Mouse (Mus musculus) kidney, adult 2 months (tissue): ENCODE data around the gene Hlf. TPM values are rescaled to one million over a fixed set of nuclear protein-coding genes. Genes with fewer than 3 reads are reported as not detected.
A peak's percentile ranks its signal among the peaks of the same experiment; 100 is the strongest.

Experiments
- DNase-seq: peaks from one replicate; pipeline ENCODE4 v3.0.0; 2021
- H3K27ac ChIP-seq: fragments of 200-500 bp; 2 replicates; pipeline ENCODE4 v1.5.1; 2012; ENCODE audit warnings: low read depth, low read length, control low read depth, inconsistent platforms; ENCODE audit not compliant: insufficient read depth
- H3K27me3 ChIP-seq: fragments of 200-500 bp; replicated peaks from 2 replicates; pipeline ENCODE4 v1.6.1; 2012; ENCODE audit warnings: mild to moderate bottlenecking, moderate library complexity, low read length, inconsistent platforms; ENCODE audit not compliant: control insufficient read depth, insufficient read depth
- H3K36me3 ChIP-seq: fragments of 200-500 bp; 2 replicates; pipeline ENCODE4 v1.6.1; 2012; ENCODE audit warnings: mild to moderate bottlenecking, moderate library complexity, low read length, inconsistent platforms; ENCODE audit not compliant: control insufficient read depth, insufficient read depth
- H3K4me1 ChIP-seq: fragments of 200-500 bp; 2 replicates; pipeline ENCODE4 v1.6.1; 2011; ENCODE audit warnings: low read length; ENCODE audit not compliant: control insufficient read depth, insufficient read depth
- H3K4me3 ChIP-seq: fragments of 200-500 bp; 2 replicates; pipeline ENCODE4 v1.5.1; 2011; ENCODE audit warnings: mild to moderate bottlenecking, low read depth, low read length, control low read depth; ENCODE audit not compliant: insufficient read depth
- CTCF ChIP-seq: fragments of 200-500 bp; conservative IDR thresholded peaks from 2 replicates; pipeline ENCODE4 v1.5.1; 2011; ENCODE audit warnings: low read depth, mild to moderate bottlenecking, control low read depth, low read length, moderate library complexity, mixed read lengths; ENCODE audit not compliant: insufficient read depth, insufficient read length
- POLR2A ChIP-seq: fragments of 200-500 bp; IDR thresholded peaks from one replicate; pipeline ENCODE4 v1.6.1; 2011; ENCODE audit warnings: low read depth, low read length, control low read depth
- WGBS: fragments of 180-500 bp; shearing (Covaris S2); methylation state at CpG from one replicate; pipeline ENCODE4 v1.1.7; 2018; 5-methylcytosine and 5-hydroxymethylcytosine counted together
- polyA plus RNA-seq: library from polyadenylated mRNA; depleted of rRNA; stranded (reverse); fragments of >200 nt; gene quantifications from 2 replicates; pipeline ENCODE4 v1.2.3, GENCODE M21; 2012

The Hlf gene
- polyA plus RNA-seq, 1 experiment: 36.5 TPM

GRCm38 (mm10) chr11:90324597-90324996 is 66.1 kb downstream of the Hlf start:
- 89% methylated on average over 3 of the region's 3 CpGs for WGBS
- Histone ChIP-seq H3K27ac (no peak overlapping the region), H3K4me1 (0 out of 2 replicates have a peak, but pooled peaks cover 3% of the 10 kb centered on the region), H3K36me3 (no peaks in the 10 kb centered on the region), H3K4me3 (no peak overlapping the region), H3K27me3 (no peaks in the 10 kb centered on the region)
- DNase-seq: no peak
- TF ChIP-seq CTCF (no peak), POLR2A (no peak)

DNA sequence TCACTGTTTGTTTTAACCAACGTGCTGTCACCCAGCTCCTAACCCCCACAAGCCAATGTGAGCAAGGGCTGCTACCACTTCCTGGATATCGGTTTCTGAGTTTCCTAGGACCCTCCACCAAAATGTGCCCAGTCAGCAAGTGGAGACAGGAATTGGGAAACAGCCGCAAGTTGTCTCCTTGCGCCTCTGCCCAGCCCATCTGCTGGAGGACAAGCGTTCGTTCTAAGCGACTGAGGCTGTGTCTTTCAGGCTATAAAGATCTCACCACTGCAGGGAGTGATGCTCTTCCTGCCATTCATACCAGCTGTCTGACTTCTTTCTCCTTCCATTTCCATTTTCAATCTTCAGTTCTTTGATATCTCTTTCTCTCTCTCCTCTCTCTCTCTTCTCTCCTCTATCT is 69.8 kb downstream of the Hlf start:
- Histone ChIP-seq H3K27ac (no peak overlapping the region), H3K27me3 (no peaks in the 10 kb centered on the region), H3K36me3 (no peaks in the 10 kb centered on the region), H3K4me3 (no peak overlapping the region), H3K4me1 (0 out of 2 replicates have a peak, but pooled peaks cover 3% of the 10 kb centered on the region)
- TF ChIP-seq POLR2A (no peak), CTCF (no peak)
- DNase-seq: no peak
- WGBS: 56% methylated on average over 7 of the region's 7 CpGs

- no peak overlapping the region for H3K4me3 ChIP-seq
- no peaks in the 10 kb centered on the region for H3K27me3 ChIP-seq
- TF ChIP-seq POLR2A: no peak
- TF ChIP-seq CTCF: peak; percentile 59
- H3K4me1 ChIP-seq: 0 out of 2 replicates have a peak, but pooled peaks cover 3% of the 10 kb centered on the region
- 6% methylated on average over 4 of the region's 4 CpGs for WGBS
- H3K36me3 ChIP-seq: no peaks in the 10 kb centered on the region
- DNase-seq: peak; percentile 66
- H3K27ac ChIP-seq: no peak overlapping the region
Observed at GRCm38 (mm10) chr11:90317482-90317881, 73.2 kb downstream of the Hlf start.

DNA sequence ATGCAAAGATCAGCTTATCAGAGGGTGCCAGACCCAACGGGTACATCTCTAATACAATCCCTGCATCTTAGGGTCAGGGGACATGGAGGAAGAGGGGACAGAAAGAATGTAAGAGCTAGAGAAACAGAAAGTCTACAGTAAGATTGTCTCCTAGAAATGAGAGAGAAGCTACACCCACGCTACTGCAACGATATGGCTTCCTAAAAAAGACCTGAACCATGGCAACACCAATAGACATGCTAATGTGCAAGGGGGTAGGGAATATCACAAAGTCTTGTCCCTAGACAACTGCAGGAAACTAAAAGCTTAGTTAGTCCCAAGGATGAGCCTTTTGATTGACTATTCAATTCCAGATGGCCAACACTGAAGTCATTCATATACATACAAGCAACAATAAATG is 76.1 kb downstream of the Hlf start:
- Histone ChIP-seq H3K4me1 (no peaks in the 10 kb centered on the region), H3K4me3 (no peak overlapping the region), H3K27ac (no peak overlapping the region), H3K36me3 (no peaks in the 10 kb centered on the region), H3K27me3 (no peaks in the 10 kb centered on the region)
- 92% methylated on average over 3 of the region's 3 CpGs for WGBS
- no peak for TF ChIP-seq CTCF
- no peak for TF ChIP-seq POLR2A
- no peak for DNase-seq

DNA sequence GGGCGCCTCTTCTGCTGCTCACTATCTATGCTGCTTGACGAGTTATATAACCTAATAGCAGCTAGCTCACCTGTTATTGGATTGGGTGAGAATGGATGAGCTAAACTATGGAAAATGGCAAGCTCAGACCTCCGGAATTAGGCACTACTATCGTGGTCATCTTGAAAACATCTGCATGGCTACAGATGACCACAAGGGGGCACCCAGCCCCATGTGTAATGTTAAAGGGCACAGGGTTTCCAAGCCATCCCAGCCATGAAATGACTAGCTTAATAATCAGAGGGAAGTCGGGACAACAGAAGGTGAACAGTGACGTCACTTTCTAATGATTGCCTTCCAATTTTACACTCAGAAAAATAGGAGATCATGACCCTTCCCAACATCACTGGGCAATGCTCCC is 83.7 kb downstream of the Hlf start:
- 36% methylated on average over 6 of the region's 6 CpGs for WGBS
- peak; percentile 74 for DNase-seq
- TF ChIP-seq CTCF (peak; percentile 88), POLR2A (no peak)
- H3K4me1 ChIP-seq: no peaks in the 10 kb centered on the region
- no peaks in the 10 kb centered on the region for H3K27me3 ChIP-seq
- H3K4me3 ChIP-seq: no peak overlapping the region
- H3K27ac ChIP-seq: no peak overlapping the region
- no peaks in the 10 kb centered on the region for H3K36me3 ChIP-seq

GRCm38 (mm10) chr11:90306067-90306466 is 84.6 kb downstream of the Hlf start:
- Histone ChIP-seq H3K4me3 (no peak overlapping the region), H3K4me1 (no peaks in the 10 kb centered on the region), H3K36me3 (no peaks in the 10 kb centered on the region), H3K27ac (no peak overlapping the region), H3K27me3 (no peaks in the 10 kb centered on the region)
- no peak for DNase-seq
- 93% methylated on average over 5 of the region's 5 CpGs for WGBS
- TF ChIP-seq CTCF (no peak), POLR2A (no peak)

DNA sequence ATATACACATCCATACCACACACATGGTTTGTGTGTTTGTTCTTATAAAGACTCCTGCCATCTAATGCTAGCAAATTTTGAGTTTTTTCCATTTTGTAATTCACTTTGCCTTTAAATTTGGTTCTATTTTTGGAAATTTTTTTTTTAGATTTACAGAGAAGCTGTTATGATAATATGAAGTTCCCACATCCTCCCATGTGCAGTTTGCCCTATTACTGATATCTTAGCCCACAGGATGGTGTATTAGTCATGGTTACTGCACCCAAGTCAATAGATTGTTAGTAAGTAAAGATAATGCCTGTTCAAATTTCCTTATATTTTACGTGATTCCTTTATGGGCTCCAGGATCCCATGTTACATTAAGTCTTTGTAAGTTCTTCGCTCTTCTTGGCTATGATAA is 96.1 kb downstream of the Hlf start:
- DNase-seq: no peak
- H3K27ac ChIP-seq: no peak overlapping the region
- H3K36me3 ChIP-seq: no peaks in the 10 kb centered on the region
- H3K27me3 ChIP-seq: no peaks in the 10 kb centered on the region
- H3K4me3 ChIP-seq: no peak overlapping the region
- WGBS: 90% methylated on average over 2 of the region's 2 CpGs
- H3K4me1 ChIP-seq: no peaks in the 10 kb centered on the region
- TF ChIP-seq POLR2A (no peak), CTCF (no peak)

DNA sequence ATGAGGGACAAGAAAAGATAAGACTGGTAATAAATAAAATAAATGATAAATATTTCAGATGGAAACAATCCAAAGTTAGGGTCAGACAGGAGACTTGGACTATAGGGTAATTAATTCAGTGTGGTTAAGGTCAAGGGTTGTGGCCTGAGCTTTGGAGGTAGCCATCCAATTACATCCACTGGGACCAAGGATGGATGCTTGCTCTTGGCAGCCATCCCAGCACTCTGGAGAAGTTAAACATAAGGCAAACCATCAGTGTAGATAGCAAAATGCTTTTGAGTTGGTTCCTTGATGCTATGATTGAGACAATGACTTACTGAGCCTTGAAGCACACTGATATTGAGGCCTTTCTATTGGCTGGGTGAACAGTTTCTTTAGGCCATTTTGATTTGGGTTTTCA is 97.9 kb downstream of the Hlf start:
- peak; percentile 40 for DNase-seq
- H3K36me3 ChIP-seq: no peaks in the 10 kb centered on the region
- no peaks in the 10 kb centered on the region for H3K4me1 ChIP-seq
- TF ChIP-seq CTCF: no peak
- TF ChIP-seq POLR2A: no peak
- no peak overlapping the region for H3K27ac ChIP-seq
- H3K4me3 ChIP-seq: no peak overlapping the region
- H3K27me3 ChIP-seq: no peaks in the 10 kb centered on the region
